Mouse (Mus musculus) kidney, embryonic 16.5 days (tissue): Measurements from ENCODE around the gene Lrrc7. TPM values are rescaled to one million over a fixed set of nuclear protein-coding genes. Genes with fewer than 3 reads are reported as not detected.
"Not testable (repeated sequence)": the region's sequence is repeated elsewhere in the genome, so short reads cannot be mapped to it uniquely, and the experiment has no call there.

ENCODE experiments used
- ATAC-seq: fragments of 200-750 bp; cut with Nextera tagmentation; 2 replicates; pipeline ENCODE4 v1.8.0; 2017; ENCODE audit warnings: moderate TSS enrichment; ENCODE audit not compliant: low FRiP score, low TSS enrichment
- H3K27ac ChIP-seq: fragments of 300-500 bp; sonication (generic); 2 replicates; pipeline ENCODE4 v1.5.1; 2014; ENCODE audit warnings: low read length
- H3K27me3 ChIP-seq: fragments of 300-500 bp; sonication (generic); 2 replicates; pipeline ENCODE4 v1.6.1; 2014; ENCODE audit warnings: low read length, control low read depth, mixed read lengths; ENCODE audit not compliant: insufficient read depth
- H3K36me3 ChIP-seq: fragments of 300-500 bp; sonication (generic); 2 replicates; pipeline ENCODE4 v1.6.1; 2014; ENCODE audit warnings: low read length, control low read depth, mixed read lengths; ENCODE audit not compliant: insufficient read depth
- H3K4me1 ChIP-seq: fragments of 300-500 bp; sonication (generic); 2 replicates; pipeline ENCODE4 v1.6.1; 2014; ENCODE audit warnings: low read length, control low read depth, mixed read lengths; ENCODE audit not compliant: insufficient read depth
- H3K4me2 ChIP-seq: fragments of 300-500 bp; sonication (generic); replicated peaks from 2 replicates; pipeline ENCODE4 v1.6.1; 2014; ENCODE audit warnings: low read depth, low read length
- H3K4me3 ChIP-seq: fragments of 300-500 bp; sonication (generic); 2 replicates; pipeline ENCODE4 v1.5.1; 2014; ENCODE audit warnings: mild to moderate bottlenecking, low read length
- H3K9ac ChIP-seq: fragments of 300-500 bp; sonication (generic); replicated peaks from 2 replicates; pipeline ENCODE4 v1.6.1; 2014; ENCODE audit warnings: low read length
- H3K9me3 ChIP-seq: fragments of 300-500 bp; sonication (generic); 2 replicates; pipeline ENCODE4 v1.6.1; 2016; ENCODE audit warnings: low read length, control low read depth
- WGBS: fragments of 180-500 bp; shearing (Covaris S2); extraction: QIAGEN DNeasy Blood & Tissue Kit; methylation state at CpG from one replicate; pipeline ENCODE4 v1.1.7; 2014; 5-methylcytosine and 5-hydroxymethylcytosine counted together
- polyA plus RNA-seq: library from polyadenylated mRNA; unstranded; fragments of >200 nt; fragmentation: Nextera tagmentation; extraction: Ambion mirVana; gene quantifications from 2 replicates; pipeline ENCODE4 v1.2.1, GENCODE M21; 2015

Gene Lrrc7
- polyA plus RNA-seq, 1 experiment from 2014 or later: 0.15 TPM

- no peaks in the 10 kb centered on the region for H3K4me1 ChIP-seq
- no peak overlapping the region for H3K4me3 ChIP-seq
- no peak overlapping the region for H3K4me2 ChIP-seq
- H3K9ac ChIP-seq: no peak overlapping the region
- no peaks in the 10 kb centered on the region for H3K9me3 ChIP-seq
- no peak overlapping the region for H3K27ac ChIP-seq
- no peaks in the 10 kb centered on the region for H3K36me3 ChIP-seq
- no peaks in the 10 kb centered on the region for H3K27me3 ChIP-seq
- WGBS: 73% methylated on average over 2 of the region's 2 CpGs
- ATAC-seq: no peak
These were observed 458.6 kb downstream of the Lrrc7 start for GRCm38 (mm10) chr3:158103467-158103866.

GRCm38 (mm10) chr3:158102530-158102929 lies 459.5 kb downstream of the Lrrc7 start:
- H3K27me3 ChIP-seq, H3K4me3 ChIP-seq, H3K36me3 ChIP-seq, ATAC-seq, H3K4me1 ChIP-seq, H3K9me3 ChIP-seq, H3K27ac ChIP-seq, H3K9ac ChIP-seq, H3K4me2 ChIP-seq: not testable (repeated sequence)
- 69% methylated on average over 1 of the region's 1 CpGs for WGBS

GRCm38 (mm10) chr3:158102043-158102442 lies 460.0 kb downstream of the Lrrc7 start:
- H3K9ac ChIP-seq, H3K27me3 ChIP-seq, H3K4me2 ChIP-seq, H3K27ac ChIP-seq, H3K4me3 ChIP-seq, ATAC-seq, H3K4me1 ChIP-seq, H3K9me3 ChIP-seq, H3K36me3 ChIP-seq: not testable (repeated sequence)
- WGBS: 89% methylated on average over 7 of the region's 10 CpGs

- Histone ChIP-seq H3K4me3 (no peak overlapping the region), H3K27ac (no peak overlapping the region), H3K9ac (no peak overlapping the region), H3K4me1 (no peaks in the 10 kb centered on the region), H3K4me2 (no peak overlapping the region), H3K9me3 (no peaks in the 10 kb centered on the region), H3K36me3 (no peaks in the 10 kb centered on the region), H3K27me3 (no peaks in the 10 kb centered on the region)
- 85% methylated on average over 4 of the region's 4 CpGs for whole genome bisulfite sequencing
- no peak for ATAC-seq
These were observed 468.1 kb downstream of the Lrrc7 start for GRCm38 (mm10) chr3:158093919-158094318.

GRCm38 (mm10) chr3:158091601-158092000 lies 470.4 kb downstream of the Lrrc7 start:
- 75% methylated on average over 3 of the region's 3 CpGs for WGBS
- no peaks in the 10 kb centered on the region for H3K9me3 ChIP-seq

GRCm38 (mm10) chr3:158077828-158078227 lies 484.2 kb downstream of the Lrrc7 start:
- ATAC-seq: no peak
- no peaks in the 10 kb centered on the region for H3K36me3 ChIP-seq
- WGBS: 60% methylated on average over 5 of the region's 5 CpGs

More at GRCm38 (mm10) chr3:158091601-158092000, 470.4 kb downstream of the Lrrc7 start:
- H3K4me2 ChIP-seq: no peak overlapping the region
- no peak overlapping the region for H3K27ac ChIP-seq
- no peak for ATAC-seq
- H3K27me3 ChIP-seq: no peaks in the 10 kb centered on the region
- no peaks in the 10 kb centered on the region for H3K36me3 ChIP-seq
- H3K9ac ChIP-seq: no peak overlapping the region
- no peak overlapping the region for H3K4me3 ChIP-seq
- H3K4me1 ChIP-seq: no peaks in the 10 kb centered on the region

GRCm38 (mm10) chr3:158077380-158077772 lies 484.6 kb downstream of the Lrrc7 start:
- Histone ChIP-seq H3K4me3 (no peak overlapping the region), H3K4me1 (no peaks in the 10 kb centered on the region), H3K27ac (no peak overlapping the region), H3K36me3 (no peaks in the 10 kb centered on the region), H3K27me3 (no peaks in the 10 kb centered on the region), H3K9me3 (no peaks in the 10 kb centered on the region), H3K4me2 (no peak overlapping the region), H3K9ac (no peak overlapping the region)
- WGBS: 42% methylated on average over 1 of the region's 1 CpGs
- ATAC-seq: no peak

More at GRCm38 (mm10) chr3:158077828-158078227, 484.2 kb downstream of the Lrrc7 start:
- no peak overlapping the region for H3K9ac ChIP-seq
- H3K27ac ChIP-seq: no peak overlapping the region
- no peaks in the 10 kb centered on the region for H3K9me3 ChIP-seq
- no peak overlapping the region for H3K4me2 ChIP-seq
- no peaks in the 10 kb centered on the region for H3K4me1 ChIP-seq
- no peaks in the 10 kb centered on the region for H3K27me3 ChIP-seq
- no peak overlapping the region for H3K4me3 ChIP-seq

- H3K27me3 ChIP-seq: no peaks in the 10 kb centered on the region
- H3K9ac ChIP-seq: no peak overlapping the region
- H3K4me1 ChIP-seq: no peaks in the 10 kb centered on the region
- no peak overlapping the region for H3K4me2 ChIP-seq
- 45% methylated on average over 4 of the region's 4 CpGs for WGBS
- no peak overlapping the region for H3K4me3 ChIP-seq
- no peaks in the 10 kb centered on the region for H3K9me3 ChIP-seq
- ATAC-seq: no peak; the same call in 1 of the 2 replicates
- H3K27ac ChIP-seq: no peak overlapping the region
- H3K36me3 ChIP-seq: no peaks in the 10 kb centered on the region
These were observed 485.2 kb downstream of the Lrrc7 start for GRCm38 (mm10) chr3:158076685-158077379.

GRCm38 (mm10) chr3:158075004-158075403 lies 487.0 kb downstream of the Lrrc7 start:
- Histone ChIP-seq H3K4me3 (no peak overlapping the region), H3K27me3 (no peaks in the 10 kb centered on the region), H3K9ac (no peak overlapping the region), H3K27ac (no peak overlapping the region), H3K9me3 (no peaks in the 10 kb centered on the region), H3K4me2 (no peak overlapping the region), H3K4me1 (no peaks in the 10 kb centered on the region), H3K36me3 (no peaks in the 10 kb centered on the region)
- WGBS: 92% methylated on average over 2 of the region's 2 CpGs
- ATAC-seq: no peak

GRCm38 (mm10) chr3:158068613-158069263 lies 493.3 kb downstream of the Lrrc7 start:
- ATAC-seq: no peak
- WGBS: 69% methylated on average over 9 of the region's 9 CpGs
- H3K4me2 ChIP-seq: no peak overlapping the region
- H3K27me3 ChIP-seq: no peaks in the 10 kb centered on the region
- peaks cover 12% of the 10 kb centered on the region for H3K36me3 ChIP-seq
- H3K4me3 ChIP-seq: no peak overlapping the region
- no peak overlapping the region for H3K27ac ChIP-seq
- no peaks in the 10 kb centered on the region for H3K4me1 ChIP-seq
- H3K9me3 ChIP-seq: no peaks in the 10 kb centered on the region
- H3K9ac ChIP-seq: no peak overlapping the region
